Comparison of ENCODE assay signal across 9 mouse cellular contexts in the genomic region with DNA sequence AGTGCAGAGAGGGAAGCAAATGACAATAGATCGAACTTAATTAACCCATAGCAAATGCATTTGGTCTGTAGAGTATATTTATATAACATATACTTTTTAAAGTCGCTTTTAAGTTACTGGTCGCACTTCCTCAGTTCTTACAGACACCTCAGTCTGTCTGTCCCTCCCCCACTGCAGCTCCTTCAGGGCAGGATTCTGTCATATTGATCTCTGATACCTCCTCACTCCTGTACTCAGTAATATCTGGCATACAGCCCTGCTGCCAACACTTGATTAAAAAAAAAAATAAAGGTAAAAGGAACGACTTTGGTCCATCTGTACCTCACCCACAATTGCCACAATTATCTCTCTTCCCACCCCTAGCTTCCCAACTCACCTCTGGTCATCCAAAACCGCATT. TPM values are rescaled to one million over a fixed set of nuclear protein-coding genes. Genes with fewer than 3 reads are reported as not detected.
DNase-seq lines count a peak whose midpoint lies in the region; ATAC-seq and TF ChIP-seq lines count a peak whose summit lies in the region.
"Had no signal": no experiment of that assay in that cellular context is flagged by ENCODE, and none has a peak within 500 bp of the region (broad histone marks: within the 10 kb centered on the region; RNA-seq: fewer than 3 reads in every experiment).

No protein-coding gene starts in this region.

- DNase-seq in left cerebral cortex, adult 9 months (ENCODE audit: low spot score in 2 of 2) = no peak
- no peak for DNase-seq in kidney, postnatal 14 days
- no peak for DNase-seq in adrenal gland, postnatal 25 days
- DNase-seq: adrenal gland, postnatal 36 days had no signal

- TF ChIP-seq POLR2A in small intestine, adult 2 months (IDR thresholded peaks at IDR 0.05; ENCODE audit: low read depth, low read length) = no peak

- H3K9ac ChIP-seq in forebrain, embryonic 12.5 days = peak overlapping the region; percentile 58
- H3K9ac ChIP-seq in limb, embryonic 13.5 days = no peak overlapping the region

- WGBS in forebrain, embryonic 12.5 days = 41% methylated on average over 5 of the region's 5 CpGs
- WGBS in limb, embryonic 13.5 days = 29% methylated on average over 5 of the region's 5 CpGs
- WGBS in small intestine, adult 2 months = 37% methylated on average over 5 of the region's 5 CpGs

- H3K36me3 ChIP-seq in megakaryocyte, embryonic 14.5 days (replicated peaks; ENCODE audit: low read length) = peaks cover 56% of the 10 kb centered on the region
- H3K36me3 ChIP-seq in forebrain, embryonic 12.5 days (replicated peaks) = peaks cover 24% of the 10 kb centered on the region
- H3K36me3 ChIP-seq in limb, embryonic 13.5 days = peaks cover 50% of the 10 kb centered on the region
- H3K36me3 ChIP-seq in small intestine, adult 2 months (ENCODE audit: control insufficient read depth, insufficient read depth, low read length) = peaks cover 46% of the 10 kb centered on the region

- ATAC-seq in megakaryocyte, adult 5-6 weeks (ENCODE audit: poor library complexity, severe bottlenecking) = no peak
- no peak for ATAC-seq in forebrain, embryonic 12.5 days (ENCODE audit: low FRiP score)
- no peak for ATAC-seq in limb, embryonic 13.5 days (ENCODE audit: low FRiP score, low read depth)

- H3K4me3 ChIP-seq in megakaryocyte, embryonic 14.5 days (replicated peaks) = peak overlapping the region; percentile 95
- peak overlapping the region; percentile 41 for H3K4me3 ChIP-seq in forebrain, embryonic 12.5 days (replicated peaks)
- H3K4me3 ChIP-seq in limb, embryonic 13.5 days = peak overlapping the region; percentile 55
- peak overlapping the region; percentile 70 for H3K4me3 ChIP-seq in small intestine, adult 2 months (ENCODE audit: low read depth, low read length)

- peak overlapping the region; percentile 68 for H3K4me2 ChIP-seq in forebrain, embryonic 12.5 days
- H3K4me2 ChIP-seq in limb, embryonic 13.5 days (replicated peaks) = peak overlapping the region; percentile 84

- H3K27me3 ChIP-seq in megakaryocyte, embryonic 14.5 days (replicated peaks) = no peaks in the 10 kb centered on the region
- peaks cover 9% of the 10 kb centered on the region; the same call in 1 of the 2 replicates for H3K27me3 ChIP-seq in forebrain, embryonic 12.5 days
- peaks cover 13% of the 10 kb centered on the region for H3K27me3 ChIP-seq in limb, embryonic 13.5 days
- no peaks in the 10 kb centered on the region for H3K27me3 ChIP-seq in small intestine, adult 2 months (ENCODE audit: control insufficient read depth, insufficient read depth, low read length)

- TF ChIP-seq CTCF in small intestine, adult 2 months (IDR thresholded peaks at IDR 0.05; ENCODE audit: extremely low read depth, insufficient read length, insufficient replicate concordance, low read depth, low read length) = no peak

- H3K27ac ChIP-seq in forebrain, embryonic 12.5 days = no peak overlapping the region
- H3K27ac ChIP-seq in limb, embryonic 13.5 days = no peak overlapping the region
- H3K27ac ChIP-seq in small intestine, adult 2 months (ENCODE audit: insufficient read depth, low read depth, low read length) = no peak overlapping the region

- H3K9me3 ChIP-seq in megakaryocyte, embryonic 14.5 days = no peaks in the 10 kb centered on the region
- H3K9me3 ChIP-seq in forebrain, embryonic 12.5 days = no peaks in the 10 kb centered on the region
- H3K9me3 ChIP-seq in limb, embryonic 13.5 days = no peaks in the 10 kb centered on the region

- peaks cover 53% of the 10 kb centered on the region for H3K4me1 ChIP-seq in megakaryocyte, embryonic 14.5 days
- H3K4me1 ChIP-seq in forebrain, embryonic 12.5 days = peaks cover 11% of the 10 kb centered on the region
- H3K4me1 ChIP-seq in limb, embryonic 13.5 days = peaks cover 17% of the 10 kb centered on the region
- peaks cover under 1% of the 10 kb centered on the region; the same call in 1 of the 2 replicates for H3K4me1 ChIP-seq in small intestine, adult 2 months (ENCODE audit: control insufficient read depth, insufficient read depth, insufficient read length, low read length)

RNA-seq across cellular contexts. Expression of a gene that starts 0.8 kb away (rescaled TPM):
- 2.0 and 18.9 TPM in 2 replicates for polyA plus RNA-seq in megakaryocyte, embryonic 14.5 days (2012; ENCODE audit: insufficient read depth, low replicate concordance)
- 11.2 and 15.9 TPM in 2 replicates for total RNA-seq in megakaryocyte, adult 5-6 weeks (2015)
- 8.2 and 10.5 TPM in 2 replicates for total RNA-seq in megakaryocyte, adult 5-6 weeks (2017)
- 3.7 and 6.0 TPM in 2 replicates for polyA plus RNA-seq in forebrain, embryonic 12.5 days (2016; fragmentation: Nextera tagmentation; extraction: Ambion mirVana)
- polyA plus RNA-seq in limb, embryonic 13.5 days (2015; fragmentation: Nextera tagmentation; extraction: Ambion mirVana) = 4.9 and 5.0 TPM in 2 replicates
- 12.2 and 23.0 TPM in 2 replicates for polyA plus RNA-seq in small intestine, adult 2 months (2012; rRNA removed)
- total RNA-seq in adrenal gland, postnatal 25 days (2021) = 34.5 and 61.6 TPM in 2 replicates

RNA-seq across cellular contexts. Expression of a gene that starts 6.4 kb away (rescaled TPM):
- 66.3 and 162 TPM in 2 replicates for polyA plus RNA-seq in megakaryocyte, embryonic 14.5 days (2012; ENCODE audit: insufficient read depth, low replicate concordance)
- 707 and 794 TPM in 2 replicates for total RNA-seq in megakaryocyte, adult 5-6 weeks (2015)
- 278 and 305 TPM in 2 replicates for total RNA-seq in megakaryocyte, adult 5-6 weeks (2017)
- 117 and 119 TPM in 2 replicates for polyA plus RNA-seq in forebrain, embryonic 12.5 days (2016; fragmentation: Nextera tagmentation; extraction: Ambion mirVana)
- polyA plus RNA-seq in limb, embryonic 13.5 days (2015; fragmentation: Nextera tagmentation; extraction: Ambion mirVana) = 145 and 150 TPM in 2 replicates
- 71.4 and 167 TPM in 2 replicates for polyA plus RNA-seq in small intestine, adult 2 months (2012; rRNA removed)
- 328 and 383 TPM in 2 replicates for total RNA-seq in adrenal gland, postnatal 25 days (2021)

RNA-seq across cellular contexts. Expression of a gene that starts 6.6 kb away (rescaled TPM):
- polyA plus RNA-seq in megakaryocyte, embryonic 14.5 days (2012; ENCODE audit: insufficient read depth, low replicate concordance) = 23.2 and 78.2 TPM in 2 replicates
- 420 and 439 TPM in 2 replicates for total RNA-seq in megakaryocyte, adult 5-6 weeks (2015)
- 286 and 332 TPM in 2 replicates for total RNA-seq in megakaryocyte, adult 5-6 weeks (2017)
- polyA plus RNA-seq in forebrain, embryonic 12.5 days (2016; fragmentation: Nextera tagmentation; extraction: Ambion mirVana) = 199 and 201 TPM in 2 replicates
- polyA plus RNA-seq in limb, embryonic 13.5 days (2015; fragmentation: Nextera tagmentation; extraction: Ambion mirVana) = 251 and 280 TPM in 2 replicates
- polyA plus RNA-seq in small intestine, adult 2 months (2012; rRNA removed) = 85.3 and 142 TPM in 2 replicates
- total RNA-seq in adrenal gland, postnatal 25 days (2021) = 357 and 368 TPM in 2 replicates

RNA-seq across cellular contexts. Expression of a gene that starts 7.2 kb away (rescaled TPM):
- polyA plus RNA-seq in megakaryocyte, embryonic 14.5 days (2012; ENCODE audit: insufficient read depth, low replicate concordance) = 17.1 and 20.4 TPM in 2 replicates
- total RNA-seq in megakaryocyte, adult 5-6 weeks (2015) = 27.2 and 42.8 TPM in 2 replicates
- total RNA-seq in megakaryocyte, adult 5-6 weeks (2017) = 20.2 and 25.7 TPM in 2 replicates
- 18.2 and 20.8 TPM in 2 replicates for polyA plus RNA-seq in forebrain, embryonic 12.5 days (2016; fragmentation: Nextera tagmentation; extraction: Ambion mirVana)
- polyA plus RNA-seq in limb, embryonic 13.5 days (2015; fragmentation: Nextera tagmentation; extraction: Ambion mirVana) = 22.5 and 23.2 TPM in 2 replicates
- 28.8 and 65.8 TPM in 2 replicates for polyA plus RNA-seq in small intestine, adult 2 months (2012; rRNA removed)
- 37.4 and 49.3 TPM in 2 replicates for total RNA-seq in adrenal gland, postnatal 25 days (2021)

RNA-seq across cellular contexts. Expression of a gene that starts 8.9 kb away (rescaled TPM):
- not detected in 2 replicates for polyA plus RNA-seq in megakaryocyte, embryonic 14.5 days (2012; ENCODE audit: insufficient read depth, low replicate concordance)
- total RNA-seq in megakaryocyte, adult 5-6 weeks (2015) = 0.33 TPM in 1 of 2 replicates, not detected in the other
- not detected in 2 replicates for total RNA-seq in megakaryocyte, adult 5-6 weeks (2017)
- polyA plus RNA-seq in forebrain, embryonic 12.5 days (2016; fragmentation: Nextera tagmentation; extraction: Ambion mirVana) = 0.20 TPM in 1 of 2 replicates, not detected in the other
- polyA plus RNA-seq in limb, embryonic 13.5 days (2015; fragmentation: Nextera tagmentation; extraction: Ambion mirVana) = 22.5 and 25.5 TPM in 2 replicates
- polyA plus RNA-seq in small intestine, adult 2 months (2012; rRNA removed) = 0.46 TPM in 1 of 2 replicates, not detected in the other
- 1.7 and 2.6 TPM in 2 replicates for total RNA-seq in adrenal gland, postnatal 25 days (2021)

Comparison
In these comparisons a context has a peak if more than half of its experiments do, and no peak if none do; other contexts are left out.
1. H3K4me3 ChIP-seq: peak in every context shown above with its lines; median percentile 95 in megakaryocyte, embryonic 14.5 days; 70 in small intestine, adult 2 months; 55 in limb, embryonic 13.5 days; 41 in forebrain, embryonic 12.5 days.